Mouse (Mus musculus) hindbrain, embryonic 14.5 days (tissue): ENCODE results near the gene Ccdc110. TPM values are rescaled to one million over a fixed set of nuclear protein-coding genes. Genes with fewer than 3 reads are reported as not detected.

ENCODE experiments used
- ATAC-seq: fragments of 200-750 bp; cut with Nextera tagmentation; 2 replicates; pipeline ENCODE4 v1.8.0; 2017; ENCODE audit warnings: moderate number of reproducible peaks, mild to moderate bottlenecking, moderate TSS enrichment, moderate library complexity; ENCODE audit not compliant: low FRiP score
- DNase-seq: peaks from one replicate; pipeline ENCODE4 v3.0.0-alpha.2; 2015; ENCODE audit warnings: low spot score
- H3K27ac ChIP-seq: fragments of 300-500 bp; sonication (generic); 2 replicates; pipeline ENCODE4 v1.5.1; 2014; ENCODE audit warnings: mild to moderate bottlenecking, moderate library complexity
- H3K27me3 ChIP-seq: fragments of 300-500 bp; sonication (generic); 2 replicates; pipeline ENCODE4 v1.6.1; 2014; ENCODE audit warnings: mild to moderate bottlenecking, low read length, mixed read lengths; ENCODE audit not compliant: control insufficient read depth, insufficient read depth
- H3K36me3 ChIP-seq: fragments of 300-500 bp; sonication (generic); replicated peaks from 2 replicates; pipeline ENCODE4 v1.6.1; 2014; ENCODE audit not compliant: control insufficient read depth, insufficient read depth
- H3K4me1 ChIP-seq: fragments of 300-500 bp; sonication (generic); replicated peaks from 2 replicates; pipeline ENCODE4 v1.6.1; 2014; ENCODE audit warnings: antibody characterized with exemption, low read length, mixed read lengths; ENCODE audit not compliant: control insufficient read depth, insufficient read depth
- H3K4me2 ChIP-seq: fragments of 300-500 bp; sonication (generic); replicated peaks from 2 replicates; pipeline ENCODE4 v1.6.1; 2014; ENCODE audit warnings: mild to moderate bottlenecking, moderate library complexity
- H3K4me3 ChIP-seq: fragments of 300-500 bp; sonication (generic); replicated peaks from 2 replicates; pipeline ENCODE4 v1.5.1; 2014; ENCODE audit warnings: mild to moderate bottlenecking, low read length
- H3K9ac ChIP-seq: fragments of 300-500 bp; sonication (generic); 2 replicates; pipeline ENCODE4 v1.6.1; 2014
- H3K9me3 ChIP-seq: fragments of 300-500 bp; sonication (generic); 2 replicates; pipeline ENCODE4 v1.6.1; 2016; ENCODE audit warnings: low read length; ENCODE audit not compliant: control insufficient read depth
- WGBS: fragments of 180-500 bp; shearing (Covaris S2); extraction: QIAGEN DNeasy Blood & Tissue Kit; methylation state at CpG from one replicate; pipeline ENCODE4 v1.1.7; 2014; 5-methylcytosine and 5-hydroxymethylcytosine counted together
- polyA plus RNA-seq: library from polyadenylated mRNA; unstranded; fragments of >200 nt; fragmentation: Nextera tagmentation; extraction: Ambion mirVana; gene quantifications from 2 replicates; pipeline ENCODE4 v1.2.1, GENCODE M21; 2014

Ccdc110 gene
- 0.23 TPM in 1 of 2 replicates, not detected in the other for polyA plus RNA-seq

DNA sequence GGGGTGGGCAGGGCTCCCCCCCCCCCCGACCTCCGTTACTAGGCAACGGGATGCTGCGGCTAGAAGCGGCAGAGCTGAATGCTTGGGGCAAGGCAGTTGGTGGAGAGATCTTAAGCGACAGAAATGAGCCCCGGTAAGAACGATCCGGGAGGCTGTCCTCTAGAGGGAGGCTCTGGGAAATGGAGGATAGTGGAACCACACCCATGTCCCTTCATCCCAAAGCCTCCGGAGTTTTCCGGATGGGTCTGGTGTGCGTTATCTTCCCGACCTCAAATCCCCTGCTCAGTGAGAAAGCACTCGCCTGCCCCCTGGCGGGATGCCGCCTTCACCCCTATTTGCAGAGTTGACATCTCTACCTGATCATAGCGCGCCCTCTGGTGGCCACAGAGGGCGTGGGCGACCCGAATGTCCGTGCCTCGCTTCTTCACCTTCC is at the start of gene Ccdc110:
Ccdc110 (plus strand) TSS at position 38 of the 433 bp plus-strand sequence.
- peaks cover 5% of the 10 kb centered on the region; the same call in 1 of the 2 replicates for H3K4me1 ChIP-seq
- peak within 1 kb of the TSS; percentile 60 for H3K4me2 ChIP-seq
- peak within 1 kb of the TSS; percentile 35 for H3K4me3 ChIP-seq
- no peaks in the 10 kb centered on the region for H3K36me3 ChIP-seq
- no peak within 1 kb of the TSS for H3K27ac ChIP-seq
- WGBS = 2% methylated on average over 23 of the region's 23 CpGs
- ATAC-seq (peak; percentile 89), DNase-seq (peak; percentile 97)
- H3K27me3 ChIP-seq = no peaks in the 10 kb centered on the region
- 0 out of 2 replicates have a peak, but pooled peaks cover 12% of the 10 kb centered on the region for H3K9me3 ChIP-seq
- H3K9ac ChIP-seq = peak within 1 kb of the TSS; percentile 45; the same call in 1 of the 2 replicates

DNA sequence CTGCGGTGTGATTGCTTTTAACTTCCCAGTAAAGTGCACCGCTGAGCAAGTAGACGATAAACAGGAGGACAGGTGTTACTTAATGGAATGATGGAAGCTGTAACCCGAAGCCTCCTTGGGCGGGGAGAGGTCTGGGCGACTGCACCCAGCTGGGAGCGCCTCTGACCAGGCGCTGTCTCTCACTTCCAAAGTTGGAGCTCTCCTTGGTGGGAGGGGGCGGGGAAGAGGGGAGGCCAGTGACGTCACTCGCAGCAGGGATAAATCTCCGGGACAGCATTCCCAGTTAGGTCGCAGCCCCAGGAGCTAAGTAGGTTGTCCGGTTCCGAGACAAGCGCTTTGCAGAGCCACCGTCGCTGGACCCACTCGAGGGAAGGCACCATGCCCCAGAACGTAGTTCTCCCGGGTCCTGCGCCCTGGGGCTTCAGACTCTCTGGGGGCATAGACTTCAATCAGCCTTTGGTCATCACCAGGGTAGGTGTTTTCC is 49.2 kb upstream of the Ccdc110 start, which contains the start of gene Pdlim3:
Pdlim3 (plus strand) TSS at position 260 of the 484 bp plus-strand sequence.
- DNase-seq = peak; percentile 46
- peak; percentile 57; the same call in 1 of the 2 replicates for ATAC-seq
- Histone ChIP-seq H3K9me3 (0 out of 2 replicates have a peak, but pooled peaks cover 2% of the 10 kb centered on the region), H3K4me1 (0 out of 2 replicates have a peak, but pooled peaks cover 7% of the 10 kb centered on the region), H3K27me3 (peaks cover 24% of the 10 kb centered on the region), H3K4me2 (peak within 1 kb of the TSS; percentile 69), H3K36me3 (no peaks in the 10 kb centered on the region), H3K9ac (peak within 1 kb of the TSS; percentile 39; the same call in 1 of the 2 replicates), H3K4me3 (peak within 1 kb of the TSS; percentile 33), H3K27ac (no peak within 1 kb of the TSS)
- WGBS = 2% methylated on average over 22 of the region's 22 CpGs

DNA sequence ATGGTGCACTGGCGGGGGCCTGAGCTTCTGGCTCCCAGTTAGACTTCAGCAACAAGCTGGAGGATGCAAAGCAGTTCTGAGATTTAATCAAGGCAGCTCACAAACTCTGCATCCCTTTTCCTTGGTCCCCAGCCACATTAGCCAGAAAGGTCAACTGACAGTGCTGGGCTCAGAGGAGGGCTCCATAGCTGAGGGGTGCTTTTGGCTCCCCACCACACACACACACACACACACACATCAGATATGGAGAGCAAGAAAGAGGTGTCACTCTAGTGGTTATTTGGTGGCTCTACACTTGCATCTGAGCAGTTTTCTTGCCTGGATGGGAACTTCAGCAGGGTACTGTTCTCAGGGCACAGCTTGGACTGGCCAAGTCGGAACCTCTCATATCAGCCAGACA is 48.6 kb upstream of the Ccdc110 start:
- Histone ChIP-seq H3K27me3 (peaks cover 24% of the 10 kb centered on the region), H3K9me3 (no peaks in the 10 kb centered on the region), H3K4me3 (peak overlapping the region; percentile 33), H3K36me3 (no peaks in the 10 kb centered on the region), H3K4me1 (0 out of 2 replicates have a peak, but pooled peaks cover 7% of the 10 kb centered on the region), H3K9ac (peak overlapping the region; percentile 39; the same call in 1 of the 2 replicates), H3K4me2 (peak overlapping the region; percentile 69), H3K27ac (no peak overlapping the region)
- WGBS = 47% methylated on average over 2 of the region's 2 CpGs
- ATAC-seq = peak; percentile 64; the same call in 1 of the 2 replicates
- no peak for DNase-seq

DNA sequence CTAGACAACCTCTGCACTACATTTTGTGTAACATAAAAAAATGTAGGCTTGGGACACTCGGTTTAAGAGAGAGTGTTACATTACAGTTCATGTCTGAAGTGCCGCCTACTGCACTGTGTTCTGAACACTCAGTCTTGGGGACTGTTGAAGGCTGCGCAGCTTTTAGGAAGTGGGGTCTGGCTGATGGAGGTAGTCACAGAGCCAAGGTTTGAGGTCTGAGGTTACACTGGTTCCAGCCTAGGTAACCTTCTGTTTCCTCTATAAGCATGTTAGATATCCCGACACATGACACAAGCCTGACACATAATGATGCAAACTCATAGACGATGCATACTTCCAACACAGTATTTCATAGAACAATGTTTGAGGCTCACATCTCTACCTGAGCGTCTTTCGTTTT is 44.7 kb upstream of the Ccdc110 start:
- Histone ChIP-seq H3K27me3 (peaks cover 11% of the 10 kb centered on the region; the same call in 1 of the 2 replicates), H3K9ac (no peak overlapping the region), H3K9me3 (no peaks in the 10 kb centered on the region), H3K4me1 (0 out of 2 replicates have a peak, but pooled peaks cover 2% of the 10 kb centered on the region), H3K4me2 (no peak overlapping the region), H3K27ac (no peak overlapping the region), H3K4me3 (no peak overlapping the region), H3K36me3 (no peaks in the 10 kb centered on the region)
- 95% methylated on average over 7 of the region's 7 CpGs for WGBS
- ATAC-seq (no peak), DNase-seq (no peak)

DNA sequence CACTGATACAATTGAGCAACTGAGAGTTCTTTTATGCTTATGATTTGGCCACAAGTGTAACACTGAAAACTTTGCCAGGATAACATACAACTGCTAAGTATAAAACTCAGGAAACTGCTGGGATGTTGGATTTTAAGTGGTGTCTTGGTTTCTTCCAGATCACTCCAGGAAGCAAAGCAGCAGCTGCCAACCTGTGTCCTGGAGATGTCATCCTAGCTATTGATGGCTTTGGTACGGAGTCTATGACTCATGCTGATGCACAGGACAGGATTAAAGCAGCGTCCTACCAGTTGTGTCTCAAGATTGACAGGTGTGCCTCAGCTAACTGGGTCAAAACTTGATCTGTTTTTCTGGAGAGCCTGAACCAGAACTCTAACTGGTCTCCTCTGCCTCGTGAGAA is 37.8 kb upstream of the Ccdc110 start:
- Histone ChIP-seq H3K4me1 (peaks cover 6% of the 10 kb centered on the region; the same call in 1 of the 2 replicates), H3K27me3 (no peaks in the 10 kb centered on the region), H3K9ac (no peak overlapping the region), H3K27ac (no peak overlapping the region), H3K4me3 (no peak overlapping the region), H3K36me3 (no peaks in the 10 kb centered on the region), H3K4me2 (no peak overlapping the region), H3K9me3 (0 out of 2 replicates have a peak, but pooled peaks cover 5% of the 10 kb centered on the region)
- ATAC-seq = no peak
- DNase-seq = no peak
- 89% methylated on average over 3 of the region's 3 CpGs for WGBS

DNA sequence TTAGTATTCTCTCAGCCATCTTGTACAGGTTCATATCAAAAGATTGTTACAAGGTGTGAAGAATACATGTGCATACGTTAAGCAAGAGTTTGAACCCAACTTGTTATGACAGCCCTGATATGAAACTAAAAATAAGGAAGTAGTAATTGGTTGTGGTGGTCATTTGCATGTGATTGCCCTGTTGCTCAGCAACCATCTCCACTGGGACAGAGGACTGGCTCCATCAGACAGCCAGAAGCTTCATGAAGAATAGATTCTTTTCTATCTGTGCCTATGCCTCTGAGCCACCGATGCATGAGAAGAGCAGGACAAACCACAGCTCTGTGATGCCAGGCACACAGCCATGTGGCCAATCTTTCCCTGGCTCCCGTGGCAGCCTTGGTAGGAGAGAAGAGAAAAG is 34.6 kb upstream of the Ccdc110 start:
- DNase-seq (no peak), ATAC-seq (peak; percentile 53; the same call in 1 of the 2 replicates)
- no peak overlapping the region for H3K27ac ChIP-seq
- WGBS = 50% methylated on average over 3 of the region's 3 CpGs
- H3K4me2 ChIP-seq = no peak overlapping the region
- H3K9me3 ChIP-seq = 0 out of 2 replicates have a peak, but pooled peaks cover 5% of the 10 kb centered on the region
- H3K4me3 ChIP-seq = no peak overlapping the region
- no peaks in the 10 kb centered on the region for H3K27me3 ChIP-seq
- H3K4me1 ChIP-seq = peaks cover 8% of the 10 kb centered on the region; the same call in 1 of the 2 replicates
- no peak overlapping the region for H3K9ac ChIP-seq
- no peaks in the 10 kb centered on the region for H3K36me3 ChIP-seq

DNA sequence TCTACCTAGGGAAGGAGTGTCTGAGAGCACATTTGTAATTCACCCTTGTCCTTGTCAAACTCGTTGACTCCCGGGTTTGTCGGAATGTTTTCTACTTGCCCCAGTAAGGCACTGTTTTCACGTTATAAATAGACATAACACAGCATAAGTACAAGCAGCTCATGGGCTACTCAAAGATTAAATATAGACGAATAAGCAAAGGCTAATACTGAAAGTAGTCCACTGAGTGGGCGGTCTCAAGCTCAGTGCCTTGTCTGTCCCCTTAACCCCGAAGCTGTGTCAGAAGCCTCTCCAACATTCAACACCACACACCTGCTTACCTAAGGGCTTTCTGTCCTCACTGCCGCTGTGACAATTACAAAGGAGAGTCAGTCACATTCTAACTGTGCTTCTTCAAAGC is 32.8 kb upstream of the Ccdc110 start:
- WGBS = 80% methylated on average over 8 of the region's 8 CpGs

DNA sequence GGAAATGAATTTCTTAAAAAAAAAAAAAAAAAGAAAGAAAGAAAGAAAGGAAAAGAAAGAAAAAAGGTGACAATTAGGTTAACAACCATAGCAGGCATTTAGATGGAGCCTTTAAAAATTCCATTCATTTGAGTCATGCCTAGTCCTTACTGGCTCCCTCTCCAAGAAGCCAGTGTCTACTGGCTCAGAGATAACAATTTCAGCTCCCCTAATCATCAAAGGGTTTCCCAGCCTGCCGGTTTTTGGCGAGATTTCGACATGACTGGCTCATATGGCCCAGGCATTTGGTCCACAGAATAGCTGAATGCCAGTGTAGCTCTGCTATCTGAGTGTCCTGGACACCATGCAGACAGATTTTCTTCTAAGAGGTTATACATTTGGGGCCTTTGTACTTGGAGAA is 30.8 kb upstream of the Ccdc110 start:
- WGBS = 60% methylated on average over 3 of the region's 3 CpGs
- H3K36me3 ChIP-seq = no peaks in the 10 kb centered on the region
- no peak for ATAC-seq
- peaks cover 12% of the 10 kb centered on the region; the same call in 1 of the 2 replicates for H3K4me1 ChIP-seq
- no peak for DNase-seq
- no peak overlapping the region for H3K4me2 ChIP-seq
- H3K9ac ChIP-seq = no peak overlapping the region
- H3K4me3 ChIP-seq = no peak overlapping the region
- no peaks in the 10 kb centered on the region for H3K27me3 ChIP-seq
- no peak overlapping the region for H3K27ac ChIP-seq
- no peaks in the 10 kb centered on the region for H3K9me3 ChIP-seq

More for the DNA sequence above, 32.8 kb upstream of the Ccdc110 start:
- no peak overlapping the region for H3K4me3 ChIP-seq
- no peaks in the 10 kb centered on the region for H3K36me3 ChIP-seq
- no peak overlapping the region for H3K4me2 ChIP-seq
- H3K9me3 ChIP-seq = no peaks in the 10 kb centered on the region
- H3K9ac ChIP-seq = no peak overlapping the region
- no peaks in the 10 kb centered on the region for H3K27me3 ChIP-seq
- no peak overlapping the region for H3K27ac ChIP-seq
- ATAC-seq = no peak
- no peak for DNase-seq
- peaks cover 8% of the 10 kb centered on the region; the same call in 1 of the 2 replicates for H3K4me1 ChIP-seq

DNA sequence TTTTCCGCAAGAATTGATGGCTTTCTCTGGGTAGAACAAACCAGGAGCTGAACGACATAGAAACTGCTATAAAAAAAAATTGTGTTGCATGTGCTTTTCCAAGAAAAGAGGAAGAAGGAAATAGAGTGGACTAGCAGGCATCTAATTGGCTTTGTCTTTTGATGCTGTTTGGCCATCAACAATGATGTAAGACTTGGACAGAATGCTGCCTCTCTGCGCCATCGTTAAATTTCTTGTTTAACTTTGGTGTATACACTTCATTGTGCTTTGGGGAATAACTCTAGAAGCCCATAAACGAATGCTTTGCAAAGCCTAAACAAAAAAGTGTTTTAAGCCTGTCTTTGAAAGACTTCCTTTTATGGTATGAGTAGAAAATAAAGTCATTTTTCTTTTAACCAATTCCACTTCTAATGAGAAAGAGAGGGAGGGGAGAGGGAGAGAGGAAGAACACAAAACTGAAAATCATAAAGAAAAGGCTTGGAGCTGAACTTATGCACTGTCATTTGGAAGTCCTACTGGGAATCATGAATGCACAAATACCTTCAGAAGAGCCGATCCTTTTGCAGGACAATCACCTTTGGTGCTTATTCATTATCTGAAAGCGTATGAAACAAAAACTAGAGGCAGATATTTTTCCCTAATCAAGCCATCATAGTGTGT is 28.7 kb upstream of the Ccdc110 start:
- 81% methylated on average over 7 of the region's 7 CpGs for WGBS
- Histone ChIP-seq H3K9me3 (no peaks in the 10 kb centered on the region), H3K9ac (no peak overlapping the region), H3K4me1 (peaks cover 12% of the 10 kb centered on the region; the same call in 1 of the 2 replicates), H3K27ac (no peak overlapping the region), H3K4me3 (no peak overlapping the region), H3K4me2 (no peak overlapping the region), H3K36me3 (no peaks in the 10 kb centered on the region), H3K27me3 (no peaks in the 10 kb centered on the region)
- DNase-seq (no peak), ATAC-seq (no peak)
